Mouse (Mus musculus) heart, embryonic 16.5 days (tissue): ENCODE data around the gene Scn3b. TPM values are rescaled to one million over a fixed set of nuclear protein-coding genes. Genes with fewer than 3 reads are reported as not detected.

Source experiments
- ATAC-seq: fragments of 200-750 bp; cut with Nextera tagmentation; replicated peaks from 2 replicates; pipeline ENCODE4 v1.8.0; 2017; ENCODE audit warnings: moderate number of reproducible peaks; ENCODE audit not compliant: insufficient read depth, low FRiP score; ENCODE audit errors: extremely low read depth
- H3K27ac ChIP-seq: fragments of 300-500 bp; sonication (generic); 2 replicates; pipeline ENCODE4 v1.5.1; 2014; ENCODE audit warnings: mild to moderate bottlenecking, low read length, control low read depth, moderate library complexity
- H3K27me3 ChIP-seq: fragments of 300-500 bp; sonication (generic); 2 replicates; pipeline ENCODE4 v1.6.1; 2014; ENCODE audit warnings: low read length, mixed read lengths; ENCODE audit not compliant: control insufficient read depth, insufficient read depth
- H3K36me3 ChIP-seq: fragments of 300-500 bp; sonication (generic); 2 replicates; pipeline ENCODE4 v1.6.1; 2014; ENCODE audit not compliant: control insufficient read depth, insufficient read depth
- H3K4me1 ChIP-seq: fragments of 300-500 bp; sonication (generic); 2 replicates; pipeline ENCODE4 v1.6.1; 2014; ENCODE audit warnings: low read length, mixed read lengths; ENCODE audit not compliant: control insufficient read depth, insufficient read depth
- H3K4me2 ChIP-seq: fragments of 300-500 bp; sonication (generic); 2 replicates; pipeline ENCODE4 v1.6.1; 2014; ENCODE audit warnings: low read depth, mild to moderate bottlenecking, control low read depth, low read length
- H3K4me3 ChIP-seq: fragments of 300-500 bp; sonication (generic); 2 replicates; pipeline ENCODE4 v1.5.1; 2014; ENCODE audit warnings: mild to moderate bottlenecking, control low read depth, low read length
- H3K9ac ChIP-seq: fragments of 300-500 bp; sonication (generic); 2 replicates; pipeline ENCODE4 v1.6.1; 2014; ENCODE audit warnings: low read length, control low read depth
- H3K9me3 ChIP-seq: fragments of 300-500 bp; sonication (generic); replicated peaks from 2 replicates; pipeline ENCODE4 v1.6.1; 2016; ENCODE audit warnings: low read length; ENCODE audit not compliant: control insufficient read depth
- WGBS: fragments of 180-500 bp; shearing (Covaris S2); extraction: QIAGEN DNeasy Blood & Tissue Kit; methylation state at CpG from one replicate; pipeline ENCODE4 v1.1.7; 2014; 5-methylcytosine and 5-hydroxymethylcytosine counted together
- polyA plus RNA-seq: library from polyadenylated mRNA; unstranded; fragments of >200 nt; fragmentation: Nextera tagmentation; extraction: Ambion mirVana; gene quantifications from 2 replicates; pipeline ENCODE4 v1.2.1, GENCODE M21; 2015

The Scn3b gene
- polyA plus RNA-seq, 1 experiment from 2014 or later: 1.7 TPM

GRCm38 (mm10) chr9:40300018-40300989 is 31.3 kb downstream of the Scn3b start:
- no peak for ATAC-seq
- Histone ChIP-seq H3K4me1 (no peaks in the 10 kb centered on the region), H3K36me3 (peaks cover 25% of the 10 kb centered on the region), H3K27ac (no peak overlapping the region), H3K9me3 (no peaks in the 10 kb centered on the region), H3K27me3 (no peaks in the 10 kb centered on the region), H3K4me2 (no peak overlapping the region), H3K4me3 (no peak overlapping the region), H3K9ac (no peak overlapping the region)
- WGBS: 88% methylated on average over 15 of the region's 15 CpGs

GRCm38 (mm10) chr9:40301475-40301874 is 32.5 kb downstream of the Scn3b start:
- Histone ChIP-seq H3K36me3 (peaks cover 28% of the 10 kb centered on the region), H3K27me3 (no peaks in the 10 kb centered on the region), H3K9me3 (no peaks in the 10 kb centered on the region), H3K9ac (no peak overlapping the region), H3K27ac (no peak overlapping the region), H3K4me2 (no peak overlapping the region), H3K4me3 (no peak overlapping the region), H3K4me1 (no peaks in the 10 kb centered on the region)
- WGBS: 64% methylated on average over 5 of the region's 5 CpGs
- ATAC-seq: no peak

DNA sequence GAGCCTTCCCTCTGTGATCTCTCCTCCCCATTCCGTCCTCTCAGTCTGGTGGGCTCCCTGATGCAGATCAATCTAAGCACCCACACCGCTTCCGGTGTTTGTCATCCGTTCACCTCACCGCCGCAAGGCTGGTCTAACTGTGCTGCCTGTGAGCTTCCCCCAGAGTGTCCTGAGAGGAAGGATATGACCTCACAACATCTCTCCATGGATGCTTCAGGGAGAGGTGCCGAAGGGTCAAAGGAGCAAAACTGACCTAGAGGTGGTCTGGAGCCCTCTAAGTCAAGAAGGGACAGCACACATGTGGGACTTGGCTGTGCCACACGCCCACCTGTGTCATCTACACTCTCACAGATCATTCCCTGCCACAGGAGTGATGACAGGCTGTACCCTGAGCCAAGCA is 33.4 kb downstream of the Scn3b start:
- no peaks in the 10 kb centered on the region for H3K4me1 ChIP-seq
- H3K4me2 ChIP-seq: no peak overlapping the region
- no peak for ATAC-seq
- WGBS: 85% methylated on average over 8 of the region's 8 CpGs
- H3K27ac ChIP-seq: no peak overlapping the region
- no peaks in the 10 kb centered on the region for H3K27me3 ChIP-seq
- H3K4me3 ChIP-seq: no peak overlapping the region
- peaks cover 31% of the 10 kb centered on the region for H3K36me3 ChIP-seq
- no peaks in the 10 kb centered on the region for H3K9me3 ChIP-seq
- H3K9ac ChIP-seq: no peak overlapping the region

- H3K4me1 ChIP-seq: no peaks in the 10 kb centered on the region
Observed at GRCm38 (mm10) chr9:40304243-40304642, 35.2 kb downstream of the Scn3b start.

DNA sequence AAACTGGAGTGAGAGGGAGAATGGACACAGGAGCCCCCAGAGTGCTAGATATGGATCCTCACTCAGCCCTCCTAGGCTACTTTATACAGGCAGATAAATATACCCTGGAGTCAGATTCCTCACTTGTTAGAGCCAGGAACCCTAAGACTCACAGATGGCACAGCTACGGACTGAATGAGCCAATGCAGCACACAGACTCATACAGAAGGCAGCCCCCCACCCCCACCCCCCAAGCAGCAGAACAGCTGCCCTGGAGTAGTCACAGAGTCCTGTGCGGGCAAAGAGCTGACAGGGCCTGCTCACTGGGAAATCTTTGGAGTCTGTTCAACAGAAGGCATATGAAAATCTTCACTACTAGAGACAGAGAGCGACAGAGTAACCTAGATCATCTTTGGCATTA is 38.3 kb downstream of the Scn3b start:
- 84% methylated on average over 3 of the region's 3 CpGs for WGBS
- H3K4me2 ChIP-seq: no peak overlapping the region
- H3K27me3 ChIP-seq: no peaks in the 10 kb centered on the region
- H3K27ac ChIP-seq: no peak overlapping the region
- no peak overlapping the region for H3K4me3 ChIP-seq
- H3K9me3 ChIP-seq: no peaks in the 10 kb centered on the region
- H3K9ac ChIP-seq: no peak overlapping the region
- peaks cover 30% of the 10 kb centered on the region for H3K36me3 ChIP-seq
- H3K4me1 ChIP-seq: no peaks in the 10 kb centered on the region
- ATAC-seq: no peak

More at GRCm38 (mm10) chr9:40304243-40304642, 35.2 kb downstream of the Scn3b start:
- H3K4me3 ChIP-seq: no peak overlapping the region
- no peak for ATAC-seq
- no peaks in the 10 kb centered on the region for H3K27me3 ChIP-seq
- H3K9ac ChIP-seq: no peak overlapping the region
- WGBS: 93% methylated on average over 8 of the region's 8 CpGs
- no peaks in the 10 kb centered on the region for H3K9me3 ChIP-seq
- H3K36me3 ChIP-seq: peaks cover 31% of the 10 kb centered on the region
- H3K4me2 ChIP-seq: no peak overlapping the region
- H3K27ac ChIP-seq: no peak overlapping the region

- Histone ChIP-seq H3K27me3 (no peaks in the 10 kb centered on the region), H3K36me3 (peaks cover 25% of the 10 kb centered on the region), H3K4me3 (no peak overlapping the region), H3K9me3 (no peaks in the 10 kb centered on the region), H3K4me1 (no peaks in the 10 kb centered on the region), H3K27ac (no peak overlapping the region), H3K4me2 (no peak overlapping the region), H3K9ac (no peak overlapping the region)
- 94% methylated on average over 6 of the region's 6 CpGs for WGBS
- ATAC-seq: no peak
Observed at GRCm38 (mm10) chr9:40309876-40310275, 40.9 kb downstream of the Scn3b start.

DNA sequence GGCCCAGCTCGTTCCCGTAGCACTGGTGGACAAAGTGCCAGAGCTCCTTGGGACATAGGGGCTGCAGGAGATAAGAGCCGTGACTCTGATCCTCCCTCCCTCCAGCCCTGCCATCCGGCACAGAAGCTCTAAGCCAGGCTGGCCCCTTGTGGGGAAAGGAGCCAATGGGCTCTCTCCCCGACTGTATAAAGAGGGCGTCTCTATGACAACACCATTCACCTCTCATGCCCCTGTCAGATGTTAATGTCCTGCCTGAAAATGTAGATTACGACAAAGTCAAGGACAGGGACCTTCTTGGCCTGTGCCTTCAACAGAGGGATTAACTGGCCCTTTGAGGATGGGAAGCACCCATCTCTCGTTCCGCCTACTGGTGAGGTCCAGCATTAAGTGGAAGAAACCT is 42.8 kb downstream of the Scn3b start:
- Histone ChIP-seq H3K27ac (no peak overlapping the region), H3K9me3 (no peaks in the 10 kb centered on the region), H3K4me1 (no peaks in the 10 kb centered on the region), H3K4me2 (no peak overlapping the region), H3K9ac (no peak overlapping the region), H3K27me3 (no peaks in the 10 kb centered on the region), H3K36me3 (peaks cover 21% of the 10 kb centered on the region), H3K4me3 (no peak overlapping the region)
- WGBS: 66% methylated on average over 9 of the region's 9 CpGs
- ATAC-seq: no peak

GRCm38 (mm10) chr9:40316865-40317660 is 48.0 kb downstream of the Scn3b start:
- Histone ChIP-seq H3K4me3 (no peak overlapping the region), H3K27ac (no peak overlapping the region), H3K36me3 (0 out of 2 replicates have a peak, but pooled peaks cover 9% of the 10 kb centered on the region), H3K9me3 (no peaks in the 10 kb centered on the region), H3K9ac (no peak overlapping the region), H3K4me2 (no peak overlapping the region), H3K4me1 (peaks cover 18% of the 10 kb centered on the region), H3K27me3 (no peaks in the 10 kb centered on the region)
- WGBS: 71% methylated on average over 9 of the region's 9 CpGs
- ATAC-seq: no peak

DNA sequence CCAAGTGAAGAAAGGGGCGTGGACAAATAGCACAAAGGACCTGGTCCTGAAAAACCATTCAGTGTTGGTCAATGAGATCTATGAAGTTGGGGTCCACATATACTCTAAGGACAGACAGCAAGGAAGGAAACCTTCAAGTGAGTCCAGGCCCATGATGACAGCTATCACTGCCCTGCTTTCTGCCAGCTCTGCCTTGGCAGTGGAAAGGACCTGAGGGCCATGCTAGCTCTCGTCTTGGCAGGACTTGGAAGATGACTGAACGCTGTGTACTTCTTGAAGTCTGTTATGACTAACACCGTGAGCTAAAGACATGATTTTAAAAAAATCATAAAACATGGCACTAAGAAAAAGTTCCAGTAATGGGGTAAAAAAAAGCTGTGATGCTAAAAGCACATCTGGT is 48.7 kb downstream of the Scn3b start:
- H3K9me3 ChIP-seq: no peaks in the 10 kb centered on the region
- 87% methylated on average over 4 of the region's 4 CpGs for WGBS

More for the DNA sequence above, 48.7 kb downstream of the Scn3b start:
- Histone ChIP-seq H3K27me3 (no peaks in the 10 kb centered on the region), H3K4me2 (no peak overlapping the region), H3K4me1 (peaks cover 18% of the 10 kb centered on the region), H3K4me3 (no peak overlapping the region), H3K9ac (no peak overlapping the region), H3K27ac (no peak overlapping the region), H3K36me3 (0 out of 2 replicates have a peak, but pooled peaks cover 9% of the 10 kb centered on the region)
- no peak for ATAC-seq
